Mouse (Mus musculus) urinary bladder, postnatal 36 days (tissue): ENCODE measurements around the gene Zcchc7.

ENCODE experiments used
- DNase-seq, 2 experiments: peaks; one replicate each; pipeline ENCODE4 v3.0.0; 2022; ENCODE audit warnings: low spot score in 2 of 2, mixed read lengths in 1 of 2

Zcchc7 gene

DNA sequence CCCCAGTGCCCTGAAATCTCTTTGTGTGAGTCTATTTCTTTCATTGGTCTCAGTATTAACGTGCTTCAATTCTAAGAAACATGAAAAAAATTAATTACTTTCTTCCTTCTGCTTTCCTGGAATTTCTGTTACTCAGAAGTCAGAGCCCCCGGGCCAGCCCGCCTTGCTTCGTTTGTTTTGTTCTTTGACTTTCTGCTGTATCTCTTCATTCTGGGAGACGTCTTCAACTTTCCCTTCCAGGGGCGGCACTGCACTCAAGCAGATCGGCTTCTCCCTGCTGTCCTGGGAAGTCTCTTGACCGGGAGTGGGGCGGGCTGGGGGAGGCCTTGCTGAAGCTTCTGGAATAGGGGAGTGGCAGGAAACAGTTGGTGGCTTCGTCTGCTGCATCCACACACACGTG is 207.5 kb downstream of the Zcchc7 start:
- no peak for DNase-seq

GRCm38 (mm10) chr4:44965175-44965574 is 209.5 kb downstream of the Zcchc7 start:
- no peak for DNase-seq

DNA sequence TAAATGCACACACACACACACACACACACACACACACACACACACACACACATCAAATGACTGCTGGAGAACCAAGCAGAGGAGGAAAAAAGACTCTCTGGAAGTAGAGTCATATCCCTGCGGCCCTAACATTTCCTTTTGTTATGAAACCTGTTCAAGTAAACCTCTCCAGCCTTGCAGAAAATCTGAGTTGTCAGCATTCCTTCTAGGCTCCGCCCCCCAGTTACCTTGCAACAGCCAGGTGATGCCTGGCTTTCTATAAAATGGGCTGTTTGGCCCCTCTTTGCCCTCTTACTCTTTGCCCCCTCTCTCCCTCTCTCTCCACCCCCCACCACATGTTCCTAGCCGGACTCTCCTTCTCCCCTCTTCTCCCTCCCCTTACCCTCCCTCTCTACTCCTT is 210.1 kb downstream of the Zcchc7 start:
- no peak for DNase-seq

GRCm38 (mm10) chr4:44967402-44967801 is 211.7 kb downstream of the Zcchc7 start:
- no peak for DNase-seq

GRCm38 (mm10) chr4:44970056-44970455 is 214.4 kb downstream of the Zcchc7 start:
- DNase-seq, result no peak

DNA sequence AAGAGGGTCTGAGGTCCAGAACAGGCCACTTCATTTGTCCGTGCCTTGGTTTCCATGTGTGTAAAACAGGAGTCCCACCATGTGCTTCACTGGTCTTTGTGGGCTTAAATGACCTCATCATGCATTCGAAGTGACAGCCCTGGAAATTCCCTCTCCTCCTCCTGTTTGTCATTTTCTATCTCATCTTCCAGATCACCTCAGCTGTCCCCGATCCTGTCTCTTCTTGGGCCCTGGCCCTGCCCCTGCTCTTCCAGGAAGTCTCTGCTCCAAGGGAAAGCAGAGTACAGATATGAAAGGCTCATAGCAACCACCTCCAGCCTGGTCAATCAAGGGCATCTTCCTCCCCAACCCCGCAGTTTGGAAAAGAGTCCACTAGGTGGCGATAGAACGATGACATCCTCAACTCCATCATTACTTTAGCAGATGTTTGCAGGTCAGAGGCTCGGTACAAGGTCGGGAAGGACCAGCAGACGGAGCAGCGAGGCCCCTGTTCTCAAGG is 215.0 kb downstream of the Zcchc7 start:
- peak in 1 of 2 experiments; percentile 28 for DNase-seq

GRCm38 (mm10) chr4:44973450-44973849 is 217.8 kb downstream of the Zcchc7 start:
- DNase-seq, result peak; percentile 83 to 90

DNA sequence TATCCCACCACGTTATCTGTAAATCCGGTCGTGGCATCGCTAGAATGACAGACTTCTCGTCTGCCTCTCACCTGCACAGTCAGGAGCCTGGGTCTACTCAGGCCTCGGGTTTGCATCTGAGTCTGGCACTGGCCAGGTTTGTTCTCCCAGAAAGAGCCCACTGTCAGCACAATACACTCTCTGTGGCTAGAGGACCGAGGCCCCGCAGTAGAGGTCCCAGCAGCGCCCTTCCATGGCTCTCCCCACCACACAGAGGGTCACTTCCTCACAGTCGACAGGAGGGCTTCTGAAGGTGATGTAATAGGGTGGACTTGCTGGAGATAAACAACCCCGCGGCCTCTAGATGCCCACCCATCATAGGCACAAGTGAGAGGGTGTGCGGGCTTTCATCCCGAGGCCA is 218.2 kb downstream of the Zcchc7 start:
- DNase-seq, result no peak

- no peak for DNase-seq
These were observed 218.7 kb downstream of the Zcchc7 start for GRCm38 (mm10) chr4:44974331-44974730.

DNA sequence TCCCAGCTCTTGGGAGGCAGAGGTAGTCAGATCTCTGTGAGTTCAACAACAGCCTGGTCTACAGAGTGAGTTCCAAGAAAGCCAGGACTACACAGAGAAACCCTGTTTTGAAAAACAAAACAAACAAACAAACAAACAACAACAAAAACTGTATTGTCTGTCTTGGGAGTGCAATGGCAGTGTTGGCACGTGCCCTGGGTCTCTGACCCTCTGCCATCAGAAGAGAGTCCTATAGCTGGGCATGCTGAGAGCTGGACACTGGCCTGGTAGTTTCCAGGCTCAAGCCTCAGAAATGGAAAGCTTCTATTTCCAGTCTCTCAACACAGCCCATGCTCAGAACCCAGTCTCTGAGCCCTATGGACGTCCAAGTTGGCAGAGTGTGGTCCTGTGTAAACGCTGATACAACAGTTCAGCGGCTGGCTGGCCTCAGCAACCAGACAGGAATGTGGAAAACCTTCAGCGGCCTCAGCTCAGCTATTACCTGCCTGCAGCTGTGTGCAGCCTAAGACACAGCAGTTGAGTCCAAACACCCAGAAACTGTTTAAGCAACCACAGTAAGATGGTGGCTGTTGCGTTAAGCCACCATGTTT is 220.4 kb downstream of the Zcchc7 start:
- DNase-seq, result no peak

DNA sequence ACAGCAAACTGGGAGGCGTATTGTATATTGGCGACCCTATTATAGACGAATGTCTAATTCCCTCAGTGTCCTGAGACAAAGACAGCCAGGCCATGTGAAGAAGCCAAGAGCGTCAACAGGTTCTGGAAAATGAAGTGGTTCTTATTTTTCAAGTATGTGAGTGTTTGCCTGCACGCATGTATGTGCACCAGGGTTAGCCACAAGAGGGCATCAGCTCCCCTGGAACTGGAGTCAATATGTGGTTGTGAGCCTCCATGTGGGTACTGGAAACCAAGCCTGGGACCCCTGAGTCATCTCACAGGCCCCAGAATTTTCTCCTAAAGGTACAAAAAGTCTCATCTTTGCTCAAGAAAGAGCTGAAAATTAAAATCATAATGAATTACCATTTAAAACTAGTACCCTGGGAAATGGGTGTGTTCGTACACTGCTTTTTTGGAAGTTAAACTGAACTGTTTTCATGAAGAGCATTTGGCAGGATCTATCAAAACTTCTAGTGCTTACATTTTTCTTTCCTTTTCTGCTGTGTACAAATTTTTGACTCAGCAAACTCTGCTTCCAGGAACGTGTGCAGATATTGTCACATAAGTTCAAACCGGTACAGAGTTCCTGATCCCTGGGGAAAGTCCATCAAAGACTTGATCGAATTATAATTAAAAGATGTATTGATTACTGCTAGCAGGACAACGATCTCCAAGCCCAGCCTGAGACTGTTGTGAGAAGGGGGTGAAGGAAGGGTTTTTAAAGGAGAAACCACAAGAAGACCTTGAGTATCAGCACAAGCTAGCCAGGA is 221.4 kb downstream of the Zcchc7 start:
- no peak for DNase-seq

- no peak for DNase-seq
These were observed 222.5 kb downstream of the Zcchc7 start for GRCm38 (mm10) chr4:44978175-44978574.

GRCm38 (mm10) chr4:44979794-44980338 is 224.2 kb downstream of the Zcchc7 start:
- no peak for DNase-seq

- peak; percentile 67 to 80 for DNase-seq
These were observed 225.8 kb downstream of the Zcchc7 start, which contains the start of gene Grhpr for GRCm38 (mm10) chr4:44981280-44981973. TSS of gene Grhpr (plus strand) at chr4:44981395.
